Comparison of ENCODE assay signal across 18 mouse cellular contexts in genomic region chr3:144679137-144679536, GRCm38 (mm10). TPM values are rescaled to one million over a fixed set of nuclear protein-coding genes. Genes with fewer than 3 reads are reported as not detected.
DNase-seq lines count a peak whose midpoint lies in the region; ATAC-seq and TF ChIP-seq lines count a peak whose summit lies in the region.
"Had no signal": no experiment of that assay in that cellular context is flagged by ENCODE, and none has a peak within 500 bp of the region (broad histone marks: within the 10 kb centered on the region; RNA-seq: fewer than 3 reads in every experiment).

No protein-coding gene starts in this region.

- H3K36me3 ChIP-seq in intestine, embryonic 14.5 days (ENCODE audit: control insufficient read depth, insufficient read depth, low read length) = 0 out of 2 replicates have a peak, but pooled peaks cover 3% of the 10 kb centered on the region
- H3K36me3 ChIP-seq in intestine, embryonic 16.5 days (ENCODE audit: control insufficient read depth, insufficient read depth, low read length) = no peaks in the 10 kb centered on the region
- H3K36me3 ChIP-seq in liver, embryonic 15.5 days (replicated peaks) = 0 out of 2 replicates have a peak, but pooled peaks cover under 1% of the 10 kb centered on the region
- 0 out of 2 replicates have a peak, but pooled peaks cover 1% of the 10 kb centered on the region for H3K36me3 ChIP-seq in forebrain, postnatal 0 days (ENCODE audit: insufficient read depth)
- H3K36me3 ChIP-seq: embryonic facial prominence, embryonic 13.5 days; hindbrain, embryonic 10.5 days had no signal

- WGBS in intestine, embryonic 14.5 days = 48% methylated on average over 4 of the region's 4 CpGs
- WGBS in intestine, embryonic 16.5 days = 54% methylated on average over 4 of the region's 4 CpGs
- 35% methylated on average over 4 of the region's 4 CpGs for WGBS in liver, embryonic 15.5 days (ENCODE audit: insufficient replicate concordance)
- 85% methylated on average over 4 of the region's 4 CpGs for WGBS in forebrain, postnatal 0 days

- H3K4me3 ChIP-seq in intestine, embryonic 14.5 days (ENCODE audit: low read depth, low read length) = no peak overlapping the region
- H3K4me3 ChIP-seq in intestine, embryonic 16.5 days (ENCODE audit: low read length) = no peak overlapping the region
- no peak overlapping the region for H3K4me3 ChIP-seq in liver, embryonic 15.5 days (replicated peaks)
- no peak overlapping the region for H3K4me3 ChIP-seq in forebrain, postnatal 0 days (ENCODE audit: low read depth, low read length)
- H3K4me3 ChIP-seq: embryonic facial prominence, embryonic 13.5 days; hindbrain, embryonic 10.5 days had no signal

- H3K27me3 ChIP-seq in intestine, embryonic 14.5 days (replicated peaks; ENCODE audit: control insufficient read depth, insufficient read depth, low read length) = no peaks in the 10 kb centered on the region
- H3K27me3 ChIP-seq in intestine, embryonic 16.5 days (replicated peaks; ENCODE audit: control insufficient read depth, insufficient read depth, low read length) = no peaks in the 10 kb centered on the region
- H3K27me3 ChIP-seq in liver, embryonic 15.5 days = no peaks in the 10 kb centered on the region
- no peaks in the 10 kb centered on the region for H3K27me3 ChIP-seq in forebrain, postnatal 0 days (ENCODE audit: insufficient read depth, low read length)
- H3K27me3 ChIP-seq: CH12.LX; embryonic facial prominence, embryonic 13.5 days had no signal

- H3K4me2 ChIP-seq in intestine, embryonic 14.5 days (ENCODE audit: low read length) = no peak overlapping the region
- no peak overlapping the region for H3K4me2 ChIP-seq in intestine, embryonic 16.5 days (ENCODE audit: low read depth, low read length)
- no peak overlapping the region for H3K4me2 ChIP-seq in liver, embryonic 15.5 days
- no peak overlapping the region for H3K4me2 ChIP-seq in forebrain, postnatal 0 days (ENCODE audit: low read depth)
- H3K4me2 ChIP-seq: embryonic facial prominence, embryonic 13.5 days had no signal

- no peak for TF ChIP-seq CTCF in forebrain, postnatal 0 days (IDR thresholded peaks at IDR 0.05; ENCODE audit: low read depth)

- H3K4me1 ChIP-seq in intestine, embryonic 14.5 days (replicated peaks; ENCODE audit: control insufficient read depth, insufficient read depth, low read length) = no peaks in the 10 kb centered on the region
- H3K4me1 ChIP-seq in intestine, embryonic 16.5 days (ENCODE audit: control insufficient read depth, insufficient read depth, low read length) = no peaks in the 10 kb centered on the region
- peaks cover 84% of the 10 kb centered on the region for H3K4me1 ChIP-seq in liver, embryonic 15.5 days (replicated peaks)
- no peaks in the 10 kb centered on the region for H3K4me1 ChIP-seq in forebrain, postnatal 0 days (ENCODE audit: insufficient read depth)
- H3K4me1 ChIP-seq: embryonic facial prominence, embryonic 13.5 days had no signal

- ATAC-seq in intestine, embryonic 14.5 days (replicated peaks; ENCODE audit: low FRiP score, low TSS enrichment, low read depth) = no peak
- ATAC-seq in intestine, embryonic 16.5 days = no peak
- ATAC-seq in liver, embryonic 15.5 days (ENCODE audit: insufficient read depth) = no peak
- no peak for ATAC-seq in forebrain, postnatal 0 days

- H3K9me3 ChIP-seq in intestine, embryonic 14.5 days (ENCODE audit: control insufficient read depth, low read length) = no peaks in the 10 kb centered on the region
- H3K9me3 ChIP-seq in intestine, embryonic 16.5 days (ENCODE audit: control insufficient read depth, low read length) = no peaks in the 10 kb centered on the region
- no peaks in the 10 kb centered on the region for H3K9me3 ChIP-seq in liver, embryonic 15.5 days (replicated peaks)
- H3K9me3 ChIP-seq in forebrain, postnatal 0 days (ENCODE audit: low read length) = no peaks in the 10 kb centered on the region
- H3K9me3 ChIP-seq: embryonic facial prominence, embryonic 13.5 days; hindbrain, embryonic 10.5 days had no signal

- DNase-seq in intestine, embryonic 14.5 days (ENCODE audit: low spot score) = peak; percentile 20
- DNase-seq in 3134 (ENCODE audit: extremely low read depth, insufficient read length, low spot score) = peak; percentile 37
- peak; percentile 67 for DNase-seq in 416B (ENCODE audit: low read depth)
- DNase-seq in forebrain, postnatal 0 days = no peak
- DNase-seq in right cerebral cortex, postnatal 25 days = no peak
- DNase-seq: adrenal gland, postnatal 14 days; cerebellum, adult 8-10 months; kidney, adult 9 months; left cerebral cortex, postnatal 4 days; lung, adult 18-20 months; lung, postnatal 4 days; midbrain, embryonic 14.5 days; right cerebral cortex, postnatal 4 days had no signal

- H3K9ac ChIP-seq in intestine, embryonic 14.5 days (ENCODE audit: low read length) = no peak overlapping the region
- no peak overlapping the region for H3K9ac ChIP-seq in intestine, embryonic 16.5 days (ENCODE audit: low read depth, low read length)
- no peak overlapping the region for H3K9ac ChIP-seq in liver, embryonic 15.5 days
- H3K9ac ChIP-seq in forebrain, postnatal 0 days = no peak overlapping the region
- H3K9ac ChIP-seq: embryonic facial prominence, embryonic 13.5 days had no signal

- H3K27ac ChIP-seq in intestine, embryonic 14.5 days (ENCODE audit: low read depth) = no peak overlapping the region
- H3K27ac ChIP-seq in intestine, embryonic 16.5 days (ENCODE audit: low read length) = no peak overlapping the region
- peak overlapping the region; percentile 39; the same call in 1 of the 2 replicates for H3K27ac ChIP-seq in liver, embryonic 15.5 days (replicated peaks)
- H3K27ac ChIP-seq in forebrain, postnatal 0 days (ENCODE audit: low read depth, low read length) = no peak overlapping the region
- H3K27ac ChIP-seq: embryonic facial prominence, embryonic 13.5 days; hindbrain, embryonic 10.5 days had no signal

RNA-seq across cellular contexts. Expression of gene Sh3glb1, which starts 41.0 kb away (rescaled TPM):
- polyA plus RNA-seq in intestine, embryonic 14.5 days (2014; fragmentation: Nextera tagmentation; extraction: Ambion mirVana) = 93.4 and 95.3 TPM in 2 replicates
- polyA plus RNA-seq in intestine, embryonic 16.5 days (2015; fragmentation: Nextera tagmentation; extraction: Ambion mirVana) = 77.9 and 89.1 TPM in 2 replicates
- polyA plus RNA-seq in liver, embryonic 15.5 days (2015; fragmentation: Nextera tagmentation; extraction: Ambion mirVana) = 79.7 and 86.7 TPM in 2 replicates
- total RNA-seq in forebrain, postnatal 0 days (2014; rRNA removed) = 103 and 118 TPM in 2 replicates
- polyA plus RNA-seq in forebrain, postnatal 0 days (2015; fragmentation: Nextera tagmentation; extraction: Ambion mirVana) = 104 and 128 TPM in 2 replicates

Comparison
In these comparisons a context has a peak if more than half of its experiments do, and no peak if none do; other contexts are left out.
1. DNase-seq: peak in intestine, embryonic 14.5 days (single experiment), 3134 (single experiment) and 416B (single experiment); none in forebrain, postnatal 0 days (single experiment) and right cerebral cortex, postnatal 25 days (single experiment).